Mouse (Mus musculus) thymus, adult 2 months (tissue): ENCODE results near the gene Itpr2. TPM values are rescaled to one million over a fixed set of nuclear protein-coding genes. Genes with fewer than 3 reads are reported as not detected.

Source experiments
- DNase-seq: peaks from one replicate; pipeline ENCODE4 v3.0.0; 2021
- H3K27ac ChIP-seq: fragments of 200-500 bp; 2 replicates; pipeline ENCODE4 v1.5.1; 2012; ENCODE audit warnings: low read length, control low read depth; ENCODE audit not compliant: control insufficient read depth, insufficient read depth
- H3K27me3 ChIP-seq: fragments of 200-500 bp; 2 replicates; pipeline ENCODE4 v1.6.1; 2012; ENCODE audit warnings: mild to moderate bottlenecking, low read length, moderate library complexity, mixed read lengths; ENCODE audit not compliant: control insufficient read depth, insufficient read depth
- H3K36me3 ChIP-seq: fragments of 200-500 bp; 2 replicates; pipeline ENCODE4 v1.6.1; 2012; ENCODE audit warnings: mild to moderate bottlenecking, low read length, moderate library complexity; ENCODE audit not compliant: control insufficient read depth, insufficient read depth
- H3K4me1 ChIP-seq: fragments of 200-500 bp; replicated peaks from 2 replicates; pipeline ENCODE4 v1.6.1; 2012; ENCODE audit warnings: low read length; ENCODE audit not compliant: control insufficient read depth, insufficient read depth
- H3K4me3 ChIP-seq: fragments of 200-500 bp; 2 replicates; pipeline ENCODE4 v1.5.1; 2012; ENCODE audit warnings: mild to moderate bottlenecking, low read length, control low read depth, moderate library complexity; ENCODE audit not compliant: control insufficient read depth, insufficient read depth
- CTCF ChIP-seq: fragments of 200-500 bp; IDR thresholded peaks from 2 replicates; pipeline ENCODE4 v1.5.1; 2012; ENCODE audit warnings: mild to moderate bottlenecking, control low read depth, low read length, moderate library complexity, borderline replicate concordance; ENCODE audit not compliant: control insufficient read depth, poor library complexity, insufficient read depth; ENCODE audit errors: extremely low read depth
- POLR2A ChIP-seq: fragments of 200-500 bp; IDR thresholded peaks from 2 replicates; pipeline ENCODE4 v1.6.1; 2012; ENCODE audit warnings: mild to moderate bottlenecking, low read length, control low read depth, moderate library complexity; ENCODE audit not compliant: control insufficient read depth, poor library complexity, insufficient read depth; ENCODE audit errors: extremely low read depth
- WGBS: fragments of 180-500 bp; shearing (Covaris S2); methylation state at CpG from one replicate; pipeline ENCODE4 v1.1.7; 2018; 5-methylcytosine and 5-hydroxymethylcytosine counted together
- polyA plus RNA-seq: library from polyadenylated mRNA; depleted of rRNA; stranded (reverse); fragments of >200 nt; gene quantifications from 2 replicates; pipeline ENCODE4 v1.2.3, GENCODE M21; 2012

Gene Itpr2
- polyA plus RNA-seq, 1 experiment: 60.3 TPM

DNA sequence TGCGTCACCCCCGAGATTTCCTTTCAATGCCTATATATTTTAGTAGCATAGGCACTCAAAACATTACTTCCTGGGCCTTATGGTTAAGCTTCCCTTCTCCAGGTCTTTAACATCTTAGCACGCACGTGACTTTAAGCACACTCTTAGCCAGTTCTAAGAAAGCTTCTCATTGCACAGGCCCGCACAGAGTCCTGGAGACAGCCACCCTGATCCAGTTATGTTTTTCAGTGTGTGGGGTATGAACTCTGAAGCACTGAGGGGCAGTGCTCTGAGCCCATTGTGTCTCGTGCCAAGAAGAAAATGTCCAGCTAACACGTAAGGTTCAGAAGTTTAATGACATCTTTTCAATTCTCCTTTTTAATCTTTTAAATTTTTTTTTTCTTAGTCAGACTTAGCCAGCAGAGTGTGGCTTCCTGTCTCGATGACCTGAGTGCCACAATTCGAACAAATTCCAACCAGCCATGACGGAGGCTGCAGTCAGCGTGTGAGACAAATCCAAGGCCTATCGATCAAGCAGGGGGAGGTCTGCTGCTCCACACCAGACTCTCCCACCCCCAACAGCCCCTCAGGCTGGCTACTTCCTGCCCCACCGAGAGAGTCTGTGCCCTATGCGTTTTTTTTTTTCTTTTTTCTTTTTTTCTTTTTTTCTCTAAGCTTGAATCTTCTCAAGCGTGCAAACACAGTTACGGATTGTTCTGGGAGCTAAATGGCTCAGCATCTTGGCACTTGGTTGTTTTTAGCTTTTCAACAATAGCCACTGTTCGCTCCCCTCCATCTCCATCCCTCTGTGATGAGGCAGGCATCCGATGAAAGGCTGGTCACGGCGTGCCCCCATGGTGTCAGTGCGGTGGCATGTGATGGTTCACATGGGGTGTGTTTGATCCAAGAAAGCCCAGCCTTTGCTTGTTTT is 390.9 kb downstream of the Itpr2 start:
- DNase-seq: no peak
- 81% methylated on average over 21 of the region's 21 CpGs for WGBS
- Histone ChIP-seq H3K36me3 (peaks cover 27% of the 10 kb centered on the region), H3K4me3 (no peak overlapping the region), H3K4me1 (peaks cover 9% of the 10 kb centered on the region), H3K27ac (no peak overlapping the region), H3K27me3 (no peaks in the 10 kb centered on the region)
- no peak for TF ChIP-seq POLR2A
- TF ChIP-seq CTCF: no peak

DNA sequence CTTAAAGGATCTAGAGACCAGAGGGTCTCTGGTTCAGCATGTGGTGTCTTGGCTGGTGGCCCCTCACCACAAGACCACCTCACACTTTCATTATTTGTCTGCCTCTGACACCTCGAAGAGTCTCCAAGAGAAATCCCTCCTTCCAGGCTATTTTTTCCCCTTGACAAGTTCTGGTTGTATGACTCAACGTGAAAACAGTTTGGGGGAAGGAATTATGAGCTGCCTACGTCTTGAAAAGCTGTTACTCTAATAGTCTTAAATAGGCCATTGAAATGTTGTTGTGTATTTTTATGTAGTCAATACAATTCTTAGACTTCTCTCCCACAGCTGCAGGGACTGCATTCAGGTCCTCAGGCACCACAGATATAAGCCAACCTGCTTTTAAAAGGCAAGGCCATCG is 391.6 kb downstream of the Itpr2 start:
- peaks cover 9% of the 10 kb centered on the region for H3K4me1 ChIP-seq
- H3K36me3 ChIP-seq: peaks cover 27% of the 10 kb centered on the region
- no peak overlapping the region for H3K27ac ChIP-seq
- H3K27me3 ChIP-seq: no peaks in the 10 kb centered on the region
- WGBS: 96% methylated on average over 4 of the region's 4 CpGs
- DNase-seq: no peak
- TF ChIP-seq POLR2A (no peak), CTCF (no peak)
- no peak overlapping the region for H3K4me3 ChIP-seq

DNA sequence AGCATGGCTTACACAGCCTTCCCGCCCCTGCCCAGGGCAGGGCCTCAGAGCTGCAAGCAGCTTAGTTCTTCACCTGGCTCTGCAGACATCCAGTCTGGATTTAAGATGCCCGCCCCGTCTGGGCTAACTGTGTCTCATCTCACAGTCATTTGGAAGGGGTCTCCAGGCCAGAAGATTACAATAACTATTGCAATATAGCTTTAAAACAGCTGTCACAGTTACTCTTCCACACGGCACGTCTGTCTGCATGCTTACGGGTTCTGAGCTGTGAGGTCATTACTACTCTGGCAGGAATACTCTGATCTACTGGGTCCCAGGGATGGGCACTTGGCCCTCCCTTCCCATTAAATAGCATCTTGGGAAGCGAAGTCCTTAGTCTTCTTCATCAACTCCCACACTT is 393.3 kb downstream of the Itpr2 start:
- Histone ChIP-seq H3K4me1 (peaks cover 3% of the 10 kb centered on the region), H3K27ac (no peak overlapping the region), H3K27me3 (no peaks in the 10 kb centered on the region), H3K36me3 (peaks cover 27% of the 10 kb centered on the region), H3K4me3 (no peak overlapping the region)
- WGBS: 98% methylated on average over 7 of the region's 7 CpGs
- TF ChIP-seq POLR2A: no peak
- TF ChIP-seq CTCF: no peak
- DNase-seq: no peak

DNA sequence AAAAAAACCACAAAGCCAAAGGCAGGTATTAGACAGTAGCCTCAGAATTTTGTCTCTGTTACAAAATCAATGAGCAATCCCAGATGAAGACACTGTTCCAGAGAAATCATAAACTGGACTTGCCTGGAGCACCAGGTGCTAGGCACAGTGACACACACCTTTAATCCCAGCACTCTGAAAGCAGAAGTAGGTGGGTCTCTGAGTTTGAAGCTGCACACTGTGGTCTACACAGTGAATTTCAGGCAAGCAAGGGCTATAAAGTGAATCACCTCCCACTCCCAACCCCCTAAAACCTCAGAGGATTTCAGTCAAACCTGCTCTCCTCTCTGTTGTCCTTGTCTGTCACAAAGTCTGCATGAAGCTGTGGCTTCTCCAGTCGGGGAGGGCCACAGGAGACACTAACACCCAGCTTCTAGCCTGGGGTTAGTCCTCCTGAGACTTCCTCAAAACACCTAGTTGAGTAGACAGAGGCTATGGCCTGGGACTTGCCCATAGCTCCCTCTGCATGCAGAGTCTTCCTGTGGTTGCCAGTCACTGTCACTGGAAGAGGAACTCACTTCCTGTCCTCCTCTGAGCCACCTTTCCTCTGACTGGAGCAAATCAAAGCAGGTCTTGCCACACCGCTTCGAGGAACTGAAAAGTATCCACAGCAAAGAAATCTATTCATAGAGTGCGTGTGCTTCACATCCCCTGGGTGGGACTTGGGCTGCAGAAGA is 394.7 kb downstream of the Itpr2 start:
- H3K4me1 ChIP-seq: peaks cover 3% of the 10 kb centered on the region
- no peak for DNase-seq
- WGBS: 23% methylated on average over 4 of the region's 4 CpGs
- no peak overlapping the region for H3K27ac ChIP-seq
- H3K36me3 ChIP-seq: peaks cover 27% of the 10 kb centered on the region
- H3K27me3 ChIP-seq: no peaks in the 10 kb centered on the region
- no peak overlapping the region for H3K4me3 ChIP-seq
- no peak for TF ChIP-seq CTCF
- TF ChIP-seq POLR2A: no peak

DNA sequence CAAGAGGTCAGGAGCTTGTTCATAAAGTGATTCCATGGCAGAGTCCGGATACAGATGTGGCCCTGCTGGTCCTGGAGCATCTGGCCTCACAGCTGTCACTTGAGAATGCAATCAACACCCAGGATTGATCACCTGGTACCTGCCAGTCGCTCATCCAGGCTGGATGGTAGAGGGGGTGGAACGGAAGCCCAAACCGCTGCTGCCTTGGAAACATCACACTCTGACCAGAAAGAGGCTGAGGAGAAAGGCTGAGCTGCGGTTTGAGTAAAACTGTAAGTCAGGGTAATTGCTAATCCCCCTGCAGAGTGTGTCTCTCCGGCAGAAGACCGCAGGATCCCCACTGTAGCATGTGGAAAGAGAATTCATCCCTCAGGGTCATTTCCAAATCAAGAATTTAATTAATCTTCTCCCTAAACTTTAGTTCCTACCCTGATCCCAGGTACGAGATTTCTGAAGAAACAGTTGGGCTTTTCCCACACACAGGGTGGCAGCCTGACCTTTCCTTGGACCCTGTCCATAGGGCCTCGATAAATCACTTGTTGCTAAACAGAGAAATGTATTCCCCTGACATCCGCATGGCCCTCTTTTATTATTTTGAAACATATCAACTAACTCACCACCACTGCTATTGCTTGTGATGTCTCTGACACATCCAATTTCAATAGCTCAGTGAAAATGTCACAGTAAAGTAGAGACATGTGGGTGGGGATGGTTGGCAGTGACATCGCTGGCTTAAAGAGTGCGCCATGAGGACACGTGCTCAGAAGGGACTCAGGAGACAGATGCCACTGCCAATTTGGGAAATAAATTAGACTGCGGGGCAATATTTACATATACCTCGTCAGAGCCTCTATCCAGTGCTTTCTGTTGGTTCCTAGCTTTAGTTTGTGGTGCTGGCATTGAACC is 418.7 kb downstream of the Itpr2 start:
- 84% methylated on average over 15 of the region's 15 CpGs for WGBS
- peaks cover 21% of the 10 kb centered on the region for H3K4me1 ChIP-seq
- H3K27ac ChIP-seq: no peak overlapping the region

DNA sequence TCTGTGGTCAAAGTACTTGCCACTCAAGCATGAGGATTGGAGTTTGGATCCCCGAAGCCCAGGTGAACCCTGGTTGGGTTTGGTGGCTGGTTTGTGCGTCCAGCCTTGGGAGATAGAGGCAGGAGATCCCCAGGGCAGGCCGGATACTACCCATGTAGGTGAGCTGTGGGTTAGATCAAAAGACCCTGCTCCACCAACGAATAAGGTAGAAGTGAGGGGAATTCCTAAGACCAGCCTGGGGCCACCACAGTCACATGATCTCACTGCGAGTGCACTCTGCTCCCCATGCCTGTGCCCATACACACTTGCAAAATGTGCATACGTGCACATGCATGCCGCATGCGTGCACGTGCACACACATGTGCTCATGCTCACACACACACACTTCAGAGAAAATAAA is 419.5 kb downstream of the Itpr2 start:
- Histone ChIP-seq H3K27me3 (no peaks in the 10 kb centered on the region), H3K4me1 (peaks cover 21% of the 10 kb centered on the region), H3K27ac (no peak overlapping the region), H3K4me3 (no peak overlapping the region), H3K36me3 (no peaks in the 10 kb centered on the region)
- TF ChIP-seq POLR2A: no peak
- no peak for TF ChIP-seq CTCF
- WGBS: 90% methylated on average over 9 of the region's 9 CpGs
- DNase-seq: no peak

More for the DNA sequence above, 418.7 kb downstream of the Itpr2 start:
- DNase-seq: no peak
- TF ChIP-seq POLR2A: no peak
- no peak overlapping the region for H3K4me3 ChIP-seq
- no peaks in the 10 kb centered on the region for H3K27me3 ChIP-seq
- no peaks in the 10 kb centered on the region for H3K36me3 ChIP-seq
